Mouse (Mus musculus) neural tube, embryonic 15.5 days (tissue): ENCODE data around the gene Meox1. TPM values are rescaled to one million over a fixed set of nuclear protein-coding genes. Genes with fewer than 3 reads are reported as not detected.
A peak's percentile ranks its signal among the peaks of the same experiment; 100 is the strongest.

Experiments
- ATAC-seq: fragments of 200-750 bp; cut with Nextera tagmentation; 2 replicates; pipeline ENCODE4 v1.8.0; 2017; ENCODE audit warnings: mild to moderate bottlenecking, moderate TSS enrichment, moderate library complexity; ENCODE audit not compliant: low FRiP score
- H3K27ac ChIP-seq: fragments of 300-500 bp; sonication (generic); replicated peaks from 2 replicates; pipeline ENCODE4 v1.5.1; 2015; ENCODE audit warnings: mild to moderate bottlenecking, inconsistent platforms
- H3K27me3 ChIP-seq: fragments of 300-500 bp; sonication (generic); replicated peaks from 2 replicates; pipeline ENCODE4 v1.6.1; 2015; ENCODE audit warnings: inconsistent platforms
- H3K36me3 ChIP-seq: fragments of 300-500 bp; sonication (generic); 2 replicates; pipeline ENCODE4 v1.6.1; 2015; ENCODE audit warnings: inconsistent platforms
- H3K4me1 ChIP-seq: fragments of 300-500 bp; sonication (generic); 2 replicates; pipeline ENCODE4 v1.6.1; 2015; ENCODE audit warnings: inconsistent platforms
- H3K4me2 ChIP-seq: fragments of 300-500 bp; sonication (generic); 2 replicates; pipeline ENCODE4 v1.6.1; 2015; ENCODE audit warnings: inconsistent platforms, mild to moderate bottlenecking, moderate library complexity
- H3K4me3 ChIP-seq: fragments of 300-500 bp; sonication (generic); replicated peaks from 2 replicates; pipeline ENCODE4 v1.5.1; 2015; ENCODE audit warnings: mild to moderate bottlenecking, inconsistent platforms
- H3K9ac ChIP-seq: fragments of 300-500 bp; sonication (generic); replicated peaks from 2 replicates; pipeline ENCODE4 v1.6.1; 2015; ENCODE audit warnings: mild to moderate bottlenecking, inconsistent platforms
- H3K9me3 ChIP-seq: fragments of 300-500 bp; sonication (generic); replicated peaks from 2 replicates; pipeline ENCODE4 v1.6.1; 2016; ENCODE audit warnings: inconsistent platforms
- WGBS: fragments of 180-500 bp; shearing (Covaris S2); methylation state at CpG from one replicate; pipeline ENCODE4 v1.1.7; 2015; ENCODE audit warnings: mixed read lengths; 5-methylcytosine and 5-hydroxymethylcytosine counted together
- polyA plus RNA-seq: library from polyadenylated mRNA; unstranded; fragments of >200 nt; fragmentation: Nextera tagmentation; extraction: Ambion mirVana; gene quantifications from 2 replicates; pipeline ENCODE4 v1.2.1, GENCODE M21; 2015

The Meox1 gene
- polyA plus RNA-seq, 1 experiment from 2014 or later: 1.3 TPM

DNA sequence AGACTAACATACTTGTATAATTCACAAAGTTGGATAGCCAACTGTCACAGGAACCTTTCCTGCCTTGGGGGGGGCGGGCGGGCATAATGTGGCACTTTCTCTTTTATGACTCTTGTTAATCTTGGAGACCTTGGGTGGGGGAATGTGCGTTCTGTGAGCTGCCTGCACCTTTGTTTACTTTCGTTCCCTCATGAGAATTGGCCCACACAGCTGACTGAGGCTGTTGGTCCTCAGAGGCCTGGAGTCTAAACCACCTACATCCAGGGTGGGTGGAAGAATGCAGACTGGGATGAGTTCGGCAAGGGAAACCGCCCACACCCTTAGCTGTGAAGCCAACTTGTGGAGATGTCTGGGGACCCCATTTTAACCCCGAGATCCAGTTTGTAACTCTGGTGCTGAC, 13.0 kb downstream of the Meox1 start:
- no peak overlapping the region for H3K4me3 ChIP-seq
- no peaks in the 10 kb centered on the region for H3K9me3 ChIP-seq
- no peak overlapping the region for H3K27ac ChIP-seq
- H3K36me3 ChIP-seq: no peaks in the 10 kb centered on the region
- no peak overlapping the region for H3K9ac ChIP-seq
- peak overlapping the region; percentile 39 for H3K4me2 ChIP-seq
- ATAC-seq: no peak
- WGBS: 57% methylated on average over 7 of the region's 7 CpGs
- H3K27me3 ChIP-seq: no peaks in the 10 kb centered on the region
- peaks cover 31% of the 10 kb centered on the region for H3K4me1 ChIP-seq

DNA sequence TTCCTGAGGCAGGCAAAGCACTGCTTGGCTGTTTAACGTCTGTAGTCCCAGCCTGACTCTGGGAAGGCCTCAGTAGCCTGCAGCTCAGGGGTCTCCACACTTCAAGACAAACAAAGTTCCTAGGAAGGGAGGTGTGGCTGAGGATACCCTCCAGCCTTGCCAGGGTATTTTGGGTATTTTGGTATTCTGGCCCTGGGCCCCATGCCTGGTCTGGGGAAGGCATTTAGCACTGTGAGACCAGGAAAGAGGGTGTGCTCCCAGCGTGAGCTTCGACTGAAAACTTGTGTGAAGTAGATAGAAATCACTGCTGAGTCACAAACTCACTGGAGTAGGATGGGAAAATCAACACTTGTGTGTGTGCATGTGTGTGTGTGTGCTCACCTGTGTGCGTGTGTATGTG, 14.5 kb downstream of the Meox1 start:
- no peaks in the 10 kb centered on the region for H3K9me3 ChIP-seq
- H3K36me3 ChIP-seq: no peaks in the 10 kb centered on the region
- H3K9ac ChIP-seq: no peak overlapping the region
- 76% methylated on average over 4 of the region's 4 CpGs for WGBS
- peaks cover 38% of the 10 kb centered on the region for H3K4me1 ChIP-seq
- no peak for ATAC-seq
- no peaks in the 10 kb centered on the region for H3K27me3 ChIP-seq
- no peak overlapping the region for H3K4me3 ChIP-seq
- no peak overlapping the region for H3K27ac ChIP-seq
- no peak overlapping the region for H3K4me2 ChIP-seq

DNA sequence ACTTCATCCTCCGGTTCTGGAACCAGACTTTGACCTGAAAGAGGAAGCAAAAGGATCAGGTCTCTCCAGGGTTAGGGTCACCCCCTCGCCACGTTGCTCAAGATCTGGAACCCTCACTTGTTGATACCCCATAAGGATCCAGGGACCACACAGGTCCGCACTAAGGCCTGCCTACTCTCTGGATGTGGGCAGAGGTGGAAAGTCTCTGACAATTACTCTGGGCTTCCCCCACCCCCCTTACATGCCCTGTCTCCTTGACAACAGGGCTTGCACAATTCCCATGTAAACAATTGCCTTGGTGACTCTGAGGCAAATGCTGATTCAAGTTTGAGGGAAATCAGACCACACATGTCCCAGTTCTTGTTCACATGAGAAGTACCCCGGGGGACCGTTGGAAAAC, 15.5 kb downstream of the Meox1 start:
- Histone ChIP-seq H3K27me3 (no peaks in the 10 kb centered on the region), H3K27ac (no peak overlapping the region), H3K4me3 (no peak overlapping the region), H3K36me3 (no peaks in the 10 kb centered on the region), H3K4me2 (no peak overlapping the region), H3K9ac (no peak overlapping the region), H3K4me1 (peaks cover 39% of the 10 kb centered on the region), H3K9me3 (no peaks in the 10 kb centered on the region)
- no peak for ATAC-seq
- 60% methylated on average over 6 of the region's 6 CpGs for WGBS

DNA sequence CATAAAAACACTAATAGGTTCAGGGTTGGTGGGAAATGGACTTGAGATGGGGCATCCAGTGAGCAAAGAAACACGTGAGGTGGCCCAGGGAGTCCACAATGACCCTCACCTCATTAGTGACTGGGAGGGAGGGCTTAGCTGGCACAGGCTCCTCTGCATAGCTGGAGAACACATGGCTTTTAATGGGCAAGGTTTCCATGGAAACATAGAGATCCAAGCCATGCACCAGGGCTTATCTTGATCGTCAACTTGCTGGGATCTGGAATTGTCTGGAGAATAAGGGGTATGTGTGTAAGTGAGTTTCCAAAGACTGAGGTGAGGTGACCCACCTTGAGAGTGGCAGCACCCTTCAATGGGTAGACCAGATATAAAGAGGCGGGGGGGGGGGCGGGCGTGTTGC, 19.2 kb downstream of the Meox1 start:
- H3K36me3 ChIP-seq: no peaks in the 10 kb centered on the region
- H3K9me3 ChIP-seq: no peaks in the 10 kb centered on the region
- WGBS: 54% methylated on average over 5 of the region's 5 CpGs
- H3K9ac ChIP-seq: no peak overlapping the region
- H3K27me3 ChIP-seq: no peaks in the 10 kb centered on the region
- no peak overlapping the region for H3K27ac ChIP-seq
- peaks cover 37% of the 10 kb centered on the region for H3K4me1 ChIP-seq
- H3K4me2 ChIP-seq: no peak overlapping the region
- ATAC-seq: no peak; the same call in 1 of the 2 replicates
- no peak overlapping the region for H3K4me3 ChIP-seq

DNA sequence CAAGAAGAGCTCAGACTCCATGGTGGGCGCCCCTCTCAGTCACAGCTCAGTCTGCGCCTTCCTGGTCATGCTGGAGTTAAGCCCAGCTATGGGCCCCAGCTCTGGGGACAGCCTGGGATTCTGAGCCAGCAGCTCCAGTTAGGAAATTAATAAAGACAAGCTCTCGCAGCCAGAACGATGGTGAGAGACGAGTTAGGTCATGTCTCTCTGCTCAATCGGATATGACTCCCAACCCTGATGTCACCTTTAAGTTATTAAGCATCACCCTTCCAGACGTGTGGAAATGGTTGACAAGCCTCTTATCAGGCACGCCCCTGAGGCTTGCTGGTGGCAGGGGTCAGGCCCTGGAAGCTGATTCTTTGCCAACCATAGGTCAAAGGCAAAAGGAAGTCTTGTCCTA, 20.3 kb downstream of the Meox1 start:
- H3K9me3 ChIP-seq: no peaks in the 10 kb centered on the region
- ATAC-seq: no peak
- no peaks in the 10 kb centered on the region for H3K27me3 ChIP-seq
- no peaks in the 10 kb centered on the region for H3K36me3 ChIP-seq
- no peak overlapping the region for H3K4me3 ChIP-seq
- WGBS: 78% methylated on average over 8 of the region's 8 CpGs
- no peak overlapping the region for H3K9ac ChIP-seq
- peaks cover 29% of the 10 kb centered on the region for H3K4me1 ChIP-seq
- no peak overlapping the region for H3K27ac ChIP-seq
- H3K4me2 ChIP-seq: no peak overlapping the region

DNA sequence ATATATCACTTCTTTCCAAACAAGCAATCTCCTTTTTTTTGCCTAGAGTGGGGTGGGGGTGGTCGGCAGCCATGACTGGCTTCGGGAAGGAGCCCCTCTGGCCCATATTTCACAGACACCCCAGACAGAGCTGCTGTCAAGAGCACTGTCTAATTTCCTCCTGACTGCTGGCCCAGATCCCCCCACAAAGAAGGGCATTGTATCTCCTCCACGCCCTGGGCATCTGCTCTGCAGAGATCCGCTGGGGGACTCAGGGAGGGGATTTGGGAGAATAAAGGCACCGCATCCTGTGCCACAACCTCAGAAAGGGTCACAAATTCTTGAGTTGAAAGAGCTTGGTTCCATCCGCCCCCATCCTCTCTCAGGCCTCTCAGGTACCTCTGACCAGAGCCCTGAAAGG, 22.7 kb downstream of the Meox1 start:
- H3K27me3 ChIP-seq: no peaks in the 10 kb centered on the region
- ATAC-seq: no peak
- WGBS: 30% methylated on average over 6 of the region's 6 CpGs
- H3K4me3 ChIP-seq: no peak overlapping the region
- no peaks in the 10 kb centered on the region for H3K36me3 ChIP-seq
- H3K9ac ChIP-seq: no peak overlapping the region
- no peak overlapping the region for H3K4me2 ChIP-seq
- no peak overlapping the region for H3K27ac ChIP-seq
- no peaks in the 10 kb centered on the region for H3K9me3 ChIP-seq
- peaks cover 23% of the 10 kb centered on the region for H3K4me1 ChIP-seq

DNA sequence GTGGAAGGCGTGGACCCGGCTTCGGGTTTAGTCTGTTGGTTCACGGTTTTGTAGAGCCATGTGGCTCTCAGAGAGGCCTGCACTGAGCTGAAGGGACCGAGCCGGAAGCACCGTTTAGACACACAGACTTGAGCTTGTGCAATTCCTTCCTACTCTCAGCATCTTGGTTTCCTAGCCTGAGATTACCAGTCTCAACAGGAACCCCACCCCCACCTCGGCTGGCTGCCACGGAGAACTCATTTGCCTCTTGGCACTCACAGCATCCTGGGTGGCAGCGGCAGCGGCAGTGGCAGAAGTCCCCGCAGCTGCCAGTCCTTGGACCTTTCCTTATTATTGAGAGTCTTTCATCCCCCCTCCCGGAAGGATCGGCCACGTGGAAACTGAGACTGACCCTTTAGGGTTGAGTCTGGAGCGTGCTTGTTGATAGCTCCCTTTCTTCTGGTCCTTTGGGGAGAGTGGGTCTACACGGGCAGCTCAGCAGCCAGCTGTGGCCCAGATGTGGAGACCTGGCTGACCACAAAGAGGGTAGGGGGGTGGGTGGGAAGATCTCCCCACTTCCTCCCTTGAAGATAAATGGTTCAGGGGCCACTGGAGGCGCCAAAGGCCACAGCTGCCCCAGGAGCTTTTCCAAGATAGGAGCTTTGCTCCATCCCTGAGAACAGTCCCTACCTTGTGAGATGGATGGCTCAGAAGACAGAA, 24.0 kb downstream of the Meox1 start:
- H3K4me3 ChIP-seq: no peak overlapping the region
- H3K27me3 ChIP-seq: no peaks in the 10 kb centered on the region
- H3K9me3 ChIP-seq: no peaks in the 10 kb centered on the region
- H3K4me1 ChIP-seq: peaks cover 21% of the 10 kb centered on the region
- no peak overlapping the region for H3K27ac ChIP-seq
- no peak overlapping the region for H3K9ac ChIP-seq
- WGBS: 67% methylated on average over 18 of the region's 18 CpGs
- no peaks in the 10 kb centered on the region for H3K36me3 ChIP-seq
- H3K4me2 ChIP-seq: no peak overlapping the region
- ATAC-seq: no peak

DNA sequence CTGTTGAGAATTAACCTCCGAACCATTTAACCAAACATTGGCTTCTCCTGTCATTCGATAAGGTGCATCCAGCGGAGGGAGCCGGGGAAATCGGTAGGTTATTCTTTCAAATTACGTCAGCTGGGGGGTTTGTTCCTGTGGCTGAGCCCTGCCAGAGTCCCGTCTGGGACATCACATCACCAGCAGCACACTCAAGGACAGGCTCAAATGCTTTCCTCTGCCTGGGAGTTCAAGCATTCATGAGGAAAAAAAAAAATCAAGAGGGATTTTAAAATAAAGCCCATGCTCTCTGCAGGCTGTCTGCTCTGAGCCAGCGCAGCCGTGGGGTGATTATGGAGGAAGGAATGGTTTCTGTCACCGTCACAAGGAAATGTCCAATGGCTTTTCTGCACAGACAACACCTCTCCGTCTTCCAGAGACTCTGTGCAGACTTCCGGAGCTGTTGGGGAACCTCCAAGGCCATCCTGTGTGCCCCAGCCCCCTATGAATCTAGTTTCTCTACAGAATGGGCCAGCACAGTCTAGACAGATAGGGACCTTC, 26.6 kb downstream of the Meox1 start:
- no peaks in the 10 kb centered on the region for H3K36me3 ChIP-seq
- no peak overlapping the region for H3K27ac ChIP-seq
- no peaks in the 10 kb centered on the region for H3K9me3 ChIP-seq
- H3K4me1 ChIP-seq: peaks cover 11% of the 10 kb centered on the region
- no peaks in the 10 kb centered on the region for H3K27me3 ChIP-seq
- no peak overlapping the region for H3K9ac ChIP-seq
- no peak for ATAC-seq
- 77% methylated on average over 12 of the region's 12 CpGs for WGBS
- H3K4me2 ChIP-seq: no peak overlapping the region
- no peak overlapping the region for H3K4me3 ChIP-seq

DNA sequence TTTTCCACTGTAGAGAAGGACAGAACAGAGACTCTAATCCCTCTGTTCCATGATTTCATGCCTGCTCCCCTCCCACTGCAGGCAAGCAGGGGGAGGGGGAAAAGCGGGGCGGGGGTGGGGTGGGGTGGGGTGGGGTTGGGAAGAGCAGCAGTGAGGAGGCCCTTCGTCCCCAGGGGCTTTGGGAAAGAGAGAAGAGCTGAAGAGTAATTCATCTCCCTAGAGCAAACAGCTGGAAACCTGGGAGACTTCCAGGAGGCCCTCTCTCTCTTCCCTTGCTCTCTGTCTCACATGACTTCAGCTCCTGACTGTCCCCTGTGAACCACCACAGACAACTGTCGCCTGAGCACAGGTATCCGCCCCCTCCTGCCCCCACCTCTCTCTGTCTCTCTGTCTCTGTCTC, 35.4 kb downstream of the Meox1 start:
- Histone ChIP-seq H3K9ac (no peak overlapping the region), H3K27me3 (no peaks in the 10 kb centered on the region), H3K4me3 (no peak overlapping the region), H3K36me3 (no peaks in the 10 kb centered on the region), H3K27ac (no peak overlapping the region), H3K4me2 (no peak overlapping the region), H3K9me3 (no peaks in the 10 kb centered on the region), H3K4me1 (no peaks in the 10 kb centered on the region)
- WGBS: 40% methylated on average over 5 of the region's 5 CpGs
- ATAC-seq: no peak

DNA sequence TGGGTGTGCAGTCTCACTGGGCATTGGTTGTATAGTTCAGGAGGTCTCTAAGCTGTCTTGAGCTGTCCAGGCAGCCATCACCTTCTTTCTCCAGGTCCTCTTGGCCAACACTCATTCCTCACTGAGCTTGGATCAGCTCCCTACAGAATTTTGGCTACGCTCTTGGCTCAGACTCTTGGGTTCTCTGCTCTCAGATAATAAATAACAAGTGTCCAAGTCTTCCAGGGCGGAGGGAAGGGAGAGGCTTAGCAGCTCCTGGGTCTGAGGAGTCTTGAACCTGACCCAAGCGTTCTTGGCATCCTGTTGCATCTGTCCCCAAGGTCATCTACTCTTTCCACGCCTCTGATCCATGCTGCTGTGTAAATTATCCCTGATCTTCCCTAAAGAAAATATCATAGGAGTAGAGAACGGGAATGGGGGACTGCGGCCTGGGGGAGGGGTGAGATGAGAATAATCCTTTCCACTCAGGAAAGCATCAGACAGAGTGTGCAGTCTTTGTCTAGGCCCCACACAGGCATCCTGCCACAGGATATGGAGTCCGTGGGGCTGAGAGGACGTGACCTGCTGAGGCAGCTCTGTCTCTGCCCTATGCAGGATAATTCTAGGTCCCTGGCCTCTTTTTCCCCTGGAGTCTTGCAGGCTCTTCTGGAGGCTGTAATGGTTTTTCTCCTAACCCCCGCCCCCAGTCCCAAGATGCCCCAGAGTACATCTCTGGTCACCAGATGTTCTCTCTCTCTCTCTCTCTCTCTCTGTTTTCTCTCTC, 38.0 kb downstream of the Meox1 start:
- Histone ChIP-seq H3K9me3 (no peaks in the 10 kb centered on the region), H3K27me3 (no peaks in the 10 kb centered on the region)
- WGBS: 83% methylated on average over 9 of the region's 9 CpGs

DNA sequence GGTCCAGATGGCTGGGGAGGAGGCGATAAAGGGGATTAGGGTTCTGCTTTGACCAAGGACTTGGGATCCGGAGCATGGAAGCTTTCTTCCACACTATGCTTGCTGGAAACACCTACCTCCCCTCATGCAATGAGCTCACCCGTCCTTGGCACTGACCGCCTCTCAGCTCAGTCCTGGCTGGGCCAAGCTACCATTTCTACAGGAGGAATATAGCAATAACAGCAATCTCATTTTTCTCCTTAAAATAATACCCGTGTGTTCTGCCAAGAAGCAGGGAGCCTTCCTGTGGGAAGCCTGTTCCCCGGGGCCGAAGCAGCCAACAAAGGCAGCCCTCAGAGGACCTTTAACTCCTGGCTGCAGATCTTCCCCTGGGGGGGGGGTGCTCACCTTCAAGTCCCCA, 43.1 kb downstream of the Meox1 start:
- no peak overlapping the region for H3K4me2 ChIP-seq
- H3K4me1 ChIP-seq: peaks cover 10% of the 10 kb centered on the region
- no peaks in the 10 kb centered on the region for H3K36me3 ChIP-seq
- H3K27ac ChIP-seq: no peak overlapping the region
- H3K9ac ChIP-seq: no peak overlapping the region
- no peak for ATAC-seq
- no peaks in the 10 kb centered on the region for H3K27me3 ChIP-seq
- H3K4me3 ChIP-seq: no peak overlapping the region
- H3K9me3 ChIP-seq: no peaks in the 10 kb centered on the region
- 81% methylated on average over 7 of the region's 7 CpGs for WGBS

More for the DNA sequence above, 38.0 kb downstream of the Meox1 start:
- H3K4me3 ChIP-seq: no peak overlapping the region
- H3K9ac ChIP-seq: no peak overlapping the region
- H3K36me3 ChIP-seq: no peaks in the 10 kb centered on the region
- H3K4me2 ChIP-seq: no peak overlapping the region
- no peak overlapping the region for H3K27ac ChIP-seq
- ATAC-seq: no peak
- H3K4me1 ChIP-seq: peaks cover 9% of the 10 kb centered on the region

DNA sequence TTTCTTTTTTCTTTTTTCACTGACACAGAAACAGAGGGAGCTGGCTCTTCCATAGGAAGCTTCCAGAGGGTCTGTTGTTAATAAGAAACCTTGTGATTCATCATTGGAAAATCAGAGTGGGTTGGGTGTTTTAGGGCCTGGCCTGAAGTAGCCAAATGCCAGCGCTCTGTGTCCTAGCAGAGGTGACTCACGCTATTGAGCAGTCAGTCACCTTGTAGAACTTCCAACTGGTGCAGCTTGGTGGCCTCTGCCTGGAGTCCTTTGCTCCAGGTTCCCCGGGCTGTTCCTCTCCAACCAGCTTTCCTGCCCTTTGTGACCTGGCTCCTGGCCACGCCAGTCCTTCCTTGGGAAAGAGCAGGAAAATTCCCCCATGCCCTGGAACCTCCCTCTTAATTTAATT, 44.9 kb downstream of the Meox1 start:
- H3K4me2 ChIP-seq: no peak overlapping the region
- 87% methylated on average over 4 of the region's 4 CpGs for WGBS
- ATAC-seq: no peak
- H3K4me1 ChIP-seq: peaks cover 10% of the 10 kb centered on the region
- no peaks in the 10 kb centered on the region for H3K27me3 ChIP-seq
- H3K27ac ChIP-seq: no peak overlapping the region
- H3K4me3 ChIP-seq: no peak overlapping the region
- H3K9me3 ChIP-seq: no peaks in the 10 kb centered on the region
- no peak overlapping the region for H3K9ac ChIP-seq
- no peaks in the 10 kb centered on the region for H3K36me3 ChIP-seq
